Mouse (Mus musculus): ENCODE data around the gene Rab3gap2. TPM values are rescaled to one million over a fixed set of nuclear protein-coding genes. Genes with fewer than 3 reads are reported as not detected.

Rab3gap2 gene
- total and polyA plus RNA-seq, 3 experiments, result 22.7 to 39.1 (median 24.0) TPM

- Histone ChIP-seq H3K79me2 (replicated peaks; ENCODE audit: control insufficient read depth, extremely low read depth, insufficient read depth, poor library complexity, severe bottlenecking) (no peaks in the 10 kb centered on the region), H3K4me3 (replicated peaks in 1 of 3; ENCODE audit: low read depth in 2 of 3, low read length in 2 of 3, poor library complexity in 1 of 3) (no peak overlapping the region), H3K9ac (ENCODE audit: insufficient read depth, low read depth) (no peak overlapping the region), H3K36me3 (replicated peaks in 1 of 2; ENCODE audit: control insufficient read depth in 1 of 2, insufficient read depth in 1 of 2, low read length in 1 of 2) (peaks cover 53 to 77% of the 10 kb centered on the region in 2 experiments), H3K9me3 (replicated peaks; ENCODE audit: low read length) (no peaks in the 10 kb centered on the region), H3K4me2 (ENCODE audit: insufficient read depth, low read depth, poor library complexity, severe bottlenecking) (no peak overlapping the region), H3K27ac (ENCODE audit: insufficient read depth, low read depth) (no peak overlapping the region), H3K27me3 (replicated peaks) (no peaks in the 10 kb centered on the region), H3K4me1 (ENCODE audit: control insufficient read depth in 1 of 2, insufficient read depth in 2 of 2) (no peaks in the 10 kb centered on the region)
- in situ Hi-C loops (cut with MboI; ENCODE audit: low pct_ligation_motif_present, low pct_unique_long_range_greater_than_20kb, low sequenced_read_pairs), result no loop called here
- no peak for DNase-seq (ENCODE audit: extremely low read depth)
- TF ChIP-seq GABPA (IDR thresholded peaks at IDR 0.05; ENCODE audit: insufficient replicate concordance, low read depth, low read length) (no peak), ZMIZ1 (IDR thresholded peaks at IDR 0.05; ENCODE audit: low read depth, low read length) (no peak), MAFK (IDR thresholded peaks at IDR 0.05; ENCODE audit: insufficient replicate concordance, low read length) (no peak), ZC3H11A (IDR thresholded peaks at IDR 0.05; ENCODE audit: low read depth, low read length) (no peak), MAZ (IDR thresholded peaks at IDR 0.05; ENCODE audit: low read depth, low read length) (no peak), E2F4 (IDR thresholded peaks at IDR 0.05; ENCODE audit: insufficient replicate concordance, low read depth, low read length) (no peak), USF2 (conservative IDR thresholded peaks at IDR 0.05; ENCODE audit: low read depth, low read length) (no peak), CTCF (conservative IDR thresholded peaks at IDR 0.05 in 1 of 2, IDR thresholded peaks at IDR 0.05 in 1 of 2; ENCODE audit: low read depth in 2 of 2, low read length in 2 of 2) (no peak), KAT2A (IDR thresholded peaks at IDR 0.05; ENCODE audit: insufficient replicate concordance, low read length) (no peak), HCFC1 (IDR thresholded peaks at IDR 0.05; ENCODE audit: low read depth, low read length) (no peak), ZNF384 (IDR thresholded peaks at IDR 0.05; ENCODE audit: low read depth, low read length) (no peak), TCF12 (IDR thresholded peaks at IDR 0.05; ENCODE audit: low read depth, low read length) (no peak), POLR2A (IDR thresholded peaks at IDR 0.05; ENCODE audit: low read depth, low read length) (no peak), RAD21 (IDR thresholded peaks at IDR 0.05; ENCODE audit: low read depth, low read length) (no peak), NRF1 (IDR thresholded peaks at IDR 0.05; ENCODE audit: low read depth, low read length) (no peak), ELF1 (IDR thresholded peaks at IDR 0.05; ENCODE audit: low read depth, low read length) (no peak), POLR2AphosphoS2 (IDR thresholded peaks at IDR 0.05; ENCODE audit: low read depth, low read length) (no peak)
- dilution Hi-C loops (cut with MboI; ENCODE audit: extremely low pct_ligation_motif_present, extremely low pct_unique_long_range_greater_than_20kb, low sequenced_read_pairs), result no loop called here
Observed at GRCm38 (mm10) chr1:185296850-185297249, 92.9 kb downstream of the Rab3gap2 start.

GRCm38 (mm10) chr1:185298496-185298895, 94.6 kb downstream of the Rab3gap2 start:
- no peak for DNase-seq (ENCODE audit: extremely low read depth)
- Histone ChIP-seq H3K79me2 (replicated peaks; ENCODE audit: control insufficient read depth, extremely low read depth, insufficient read depth, poor library complexity, severe bottlenecking) (no peaks in the 10 kb centered on the region), H3K36me3 (replicated peaks in 1 of 2; ENCODE audit: control insufficient read depth in 1 of 2, insufficient read depth in 1 of 2, low read length in 1 of 2) (peaks cover 40 to 75% of the 10 kb centered on the region in 2 experiments), H3K4me2 (ENCODE audit: insufficient read depth, low read depth, poor library complexity, severe bottlenecking) (no peak overlapping the region), H3K27me3 (replicated peaks) (no peaks in the 10 kb centered on the region), H3K4me3 (replicated peaks in 1 of 3; ENCODE audit: low read depth in 2 of 3, low read length in 2 of 3, poor library complexity in 1 of 3) (no peak overlapping the region), H3K9ac (ENCODE audit: insufficient read depth, low read depth) (no peak overlapping the region), H3K4me1 (ENCODE audit: control insufficient read depth in 1 of 2, insufficient read depth in 2 of 2) (no peaks in the 10 kb centered on the region), H3K27ac (ENCODE audit: insufficient read depth, low read depth) (no peak overlapping the region), H3K9me3 (replicated peaks; ENCODE audit: low read length) (no peaks in the 10 kb centered on the region)
- dilution Hi-C loops (cut with MboI; ENCODE audit: extremely low pct_ligation_motif_present, extremely low pct_unique_long_range_greater_than_20kb, low sequenced_read_pairs) (no loop called here), in situ Hi-C loops (cut with MboI; ENCODE audit: low pct_ligation_motif_present, low pct_unique_long_range_greater_than_20kb, low sequenced_read_pairs) (no loop called here)
- TF ChIP-seq JUN (IDR thresholded peaks at IDR 0.05; ENCODE audit: insufficient read depth, low read depth, low read length) (no peak), PAX5 (IDR thresholded peaks at IDR 0.05; ENCODE audit: low read length) (no peak), USF1 (IDR thresholded peaks at IDR 0.05; ENCODE audit: low read depth, low read length) (no peak), CTCF (conservative IDR thresholded peaks at IDR 0.05 in 1 of 2, IDR thresholded peaks at IDR 0.05 in 1 of 2; ENCODE audit: low read depth in 2 of 2, low read length in 2 of 2) (no peak), CHD1 (IDR thresholded peaks at IDR 0.05; ENCODE audit: low read depth, low read length) (no peak), TBP (conservative IDR thresholded peaks at IDR 0.05; ENCODE audit: low read depth, low read length) (no peak), KAT2A (IDR thresholded peaks at IDR 0.05; ENCODE audit: insufficient replicate concordance, low read length) (no peak), SMC3 (IDR thresholded peaks at IDR 0.05; ENCODE audit: low read depth, low read length) (no peak), MYC (IDR thresholded peaks at IDR 0.05; ENCODE audit: low read depth, low read length) (no peak)
